Mouse (Mus musculus) G1E (cell line): ENCODE measurements at regions not wholly inside any gene's neighbourhood (a gene's known extent, or its start where the extent isn't known, plus 50 kb on each side); places are given as distances from the start of the nearest gene placed in this dataset.

Source experiments
- ATAC-seq: 2 replicates; pipeline ENCODE4 v1.8.0; 2016; ENCODE audit warnings: mild to moderate bottlenecking; ENCODE audit not compliant: insufficient number of reproducible peaks, poor library complexity, low FRiP score, severe bottlenecking; ENCODE audit errors: extremely low read depth
- DNase-seq: peaks from one replicate; pipeline ENCODE4 v3.0.0; 2012; ENCODE audit warnings: low spot score
- H3K27me3 ChIP-seq: 2 replicates; pipeline ENCODE4 v1.6.1; 2012; ENCODE audit warnings: mild to moderate bottlenecking, low read length, inconsistent platforms; ENCODE audit not compliant: insufficient read depth
- H3K36me3 ChIP-seq: replicated peaks from 2 replicates; pipeline ENCODE3; 2012; ENCODE audit warnings: mild to moderate bottlenecking, inconsistent platforms
- H3K4me1 ChIP-seq: 2 replicates; pipeline ENCODE4 v1.6.1; 2012; ENCODE audit warnings: low read depth, low read length, inconsistent platforms, mixed read lengths; ENCODE audit not compliant: insufficient read depth
- H3K4me3 ChIP-seq: 2 replicates; pipeline ENCODE4 v1.5.1; 2012; ENCODE audit warnings: low read depth, mild to moderate bottlenecking, inconsistent platforms, low read length, moderate library complexity, mixed read lengths
- H3K9me3 ChIP-seq: replicated peaks from 2 replicates; pipeline ENCODE4 v1.6.1; 2012; ENCODE audit warnings: inconsistent platforms
- CTCF ChIP-seq: IDR thresholded peaks from 2 replicates; pipeline ENCODE4 v1.5.1; 2012; ENCODE audit warnings: low read depth, low read length, inconsistent platforms, mixed read lengths
- GATA1 ChIP-seq: IDR thresholded peaks from 2 replicates; pipeline ENCODE4 v1.6.1; 2012; ENCODE audit warnings: borderline replicate concordance, low read length, inconsistent platforms, mixed read lengths
- GATA2 ChIP-seq: IDR thresholded peaks from 2 replicates; pipeline ENCODE4 v1.6.1; 2012; ENCODE audit warnings: low read depth, low read length, inconsistent platforms, borderline replicate concordance
- POLR2AphosphoS5 ChIP-seq: IDR thresholded peaks from 2 replicates; pipeline ENCODE4 v1.6.1; 2012; ENCODE audit warnings: low read depth, low read length, inconsistent platforms; ENCODE audit not compliant: insufficient replicate concordance
- TAL1 ChIP-seq: conservative IDR thresholded peaks from 2 replicates; pipeline ENCODE4 v1.6.1; 2012; ENCODE audit warnings: low read depth, low read length, inconsistent platforms, mixed read lengths

GRCm38 (mm10) chr11:44163049-44163448 lies 236.8 kb upstream of the Il12b start:
- TF ChIP-seq GATA2 (no peak), CTCF (no peak), POLR2AphosphoS5 (no peak), TAL1 (no peak), GATA1 (no peak)
- no peak overlapping the region for H3K4me3 ChIP-seq
- no peaks in the 10 kb centered on the region for H3K4me1 ChIP-seq
- DNase-seq = no peak
- H3K36me3 ChIP-seq = no peaks in the 10 kb centered on the region
- H3K27me3 ChIP-seq = no peaks in the 10 kb centered on the region
- H3K9me3 ChIP-seq = no peaks in the 10 kb centered on the region
- no peak for ATAC-seq

- no peaks in the 10 kb centered on the region for H3K9me3 ChIP-seq
- no peak overlapping the region for H3K4me3 ChIP-seq
- DNase-seq (no peak), ATAC-seq (no peak)
- no peaks in the 10 kb centered on the region for H3K4me1 ChIP-seq
- no peak for TF ChIP-seq POLR2AphosphoS5
- TF ChIP-seq GATA1 = no peak
- no peak for TF ChIP-seq GATA2
- no peak for TF ChIP-seq CTCF
- no peak for TF ChIP-seq TAL1
- no peaks in the 10 kb centered on the region for H3K36me3 ChIP-seq
- H3K27me3 ChIP-seq = no peaks in the 10 kb centered on the region
These were observed 236.1 kb upstream of the Il12b start for GRCm38 (mm10) chr11:44163748-44164147.

- no peak for TF ChIP-seq GATA1
- TF ChIP-seq CTCF = no peak
- TF ChIP-seq TAL1 = no peak
- no peak for TF ChIP-seq POLR2AphosphoS5
- Histone ChIP-seq H3K4me3 (no peak overlapping the region), H3K27me3 (no peaks in the 10 kb centered on the region), H3K9me3 (no peaks in the 10 kb centered on the region), H3K36me3 (no peaks in the 10 kb centered on the region), H3K4me1 (no peaks in the 10 kb centered on the region)
- ATAC-seq = no peak
- DNase-seq = no peak
These were observed 235.7 kb upstream of the Il12b start for GRCm38 (mm10) chr11:44164186-44164585.

GRCm38 (mm10) chr11:44167724-44168500 lies 232.0 kb upstream of the Il12b start:
- Histone ChIP-seq H3K27me3 (no peaks in the 10 kb centered on the region), H3K4me3 (no peak overlapping the region), H3K9me3 (no peaks in the 10 kb centered on the region), H3K4me1 (no peaks in the 10 kb centered on the region), H3K36me3 (no peaks in the 10 kb centered on the region)
- TF ChIP-seq POLR2AphosphoS5 (no peak), CTCF (no peak), GATA1 (no peak), TAL1 (no peak), GATA2 (no peak)
- DNase-seq = no peak
- no peak for ATAC-seq

GRCm38 (mm10) chr11:44172478-44172877 lies 227.4 kb upstream of the Il12b start:
- Histone ChIP-seq H3K36me3 (no peaks in the 10 kb centered on the region), H3K9me3 (no peaks in the 10 kb centered on the region), H3K4me3 (no peak overlapping the region), H3K4me1 (no peaks in the 10 kb centered on the region), H3K27me3 (no peaks in the 10 kb centered on the region)
- ATAC-seq (no peak), DNase-seq (no peak)
- TF ChIP-seq POLR2AphosphoS5 (no peak), GATA1 (no peak)

GRCm38 (mm10) chr11:44173196-44173595 lies 226.7 kb upstream of the Il12b start:
- DNase-seq (no peak), ATAC-seq (no peak)
- TF ChIP-seq GATA2 (no peak), POLR2AphosphoS5 (no peak), GATA1 (no peak), TAL1 (no peak), CTCF (no peak)

GRCm38 (mm10) chr11:44174548-44174947 lies 225.3 kb upstream of the Il12b start:
- Histone ChIP-seq H3K4me1 (no peaks in the 10 kb centered on the region), H3K4me3 (no peak overlapping the region), H3K9me3 (no peaks in the 10 kb centered on the region), H3K27me3 (no peaks in the 10 kb centered on the region), H3K36me3 (no peaks in the 10 kb centered on the region)
- no peak for TF ChIP-seq TAL1
- TF ChIP-seq GATA1 = no peak
- no peak for TF ChIP-seq CTCF
- TF ChIP-seq GATA2 = no peak
- TF ChIP-seq POLR2AphosphoS5 = no peak
- DNase-seq (no peak), ATAC-seq (no peak)

More at GRCm38 (mm10) chr11:44173196-44173595, 226.7 kb upstream of the Il12b start:
- Histone ChIP-seq H3K4me3 (no peak overlapping the region), H3K9me3 (no peaks in the 10 kb centered on the region), H3K4me1 (no peaks in the 10 kb centered on the region), H3K36me3 (no peaks in the 10 kb centered on the region), H3K27me3 (no peaks in the 10 kb centered on the region)
